Mouse (Mus musculus): ENCODE measurements at regions not wholly inside any gene's neighbourhood (a gene's known extent, or its start where the extent isn't known, plus 50 kb on each side); places are given as distances from the start of the nearest gene placed in this dataset.

GRCm38 (mm10) chr12:26589091-26589490 is 120.1 kb downstream of the Cmpk2 start:
- H3K36me3 ChIP-seq (ENCODE audit: control insufficient read depth, insufficient read depth, low read length): no peaks in the 10 kb centered on the region

GRCm38 (mm10) chr12:26577438-26577837 is 108.4 kb downstream of the Cmpk2 start:
- no peak overlapping the region for H3K9ac ChIP-seq (ENCODE audit: low read length)
- no peaks in the 10 kb centered on the region for H3K4me1 ChIP-seq (replicated peaks; ENCODE audit: control insufficient read depth, insufficient read depth)
- no peaks in the 10 kb centered on the region for H3K9me3 ChIP-seq (ENCODE audit: control insufficient read depth, low read length)
- ATAC-seq (ENCODE audit: low FRiP score, low TSS enrichment): no peak
- no peak overlapping the region for H3K27ac ChIP-seq (replicated peaks)
- H3K36me3 ChIP-seq (ENCODE audit: control insufficient read depth, insufficient read depth, low read length): no peaks in the 10 kb centered on the region
- DNase-seq (ENCODE audit: low spot score): no peak
- no peak overlapping the region for H3K4me2 ChIP-seq (replicated peaks; ENCODE audit: low read depth)
- H3K27me3 ChIP-seq (ENCODE audit: control insufficient read depth, insufficient read depth, low read length): no peaks in the 10 kb centered on the region
- WGBS: 87% methylated on average over 6 of the region's 6 CpGs
- H3K4me3 ChIP-seq (ENCODE audit: low read depth, low read length): no peak overlapping the region
- TF ChIP-seq EP300 (optimal IDR thresholded peaks at IDR 0.05) (no peak), CTCF (IDR thresholded peaks at IDR 0.05; ENCODE audit: low read depth) (no peak)

More at GRCm38 (mm10) chr12:26589091-26589490, 120.1 kb downstream of the Cmpk2 start:
- H3K9ac ChIP-seq (ENCODE audit: low read length): no peak overlapping the region
- H3K4me2 ChIP-seq (replicated peaks; ENCODE audit: low read depth): no peak overlapping the region
- ATAC-seq (ENCODE audit: low FRiP score, low TSS enrichment): no peak
- DNase-seq (ENCODE audit: low spot score): no peak
- H3K4me1 ChIP-seq (replicated peaks; ENCODE audit: control insufficient read depth, insufficient read depth): no peaks in the 10 kb centered on the region
- H3K9me3 ChIP-seq (ENCODE audit: control insufficient read depth, low read length): no peaks in the 10 kb centered on the region
- no peaks in the 10 kb centered on the region for H3K27me3 ChIP-seq (ENCODE audit: control insufficient read depth, insufficient read depth, low read length)
- H3K4me3 ChIP-seq (ENCODE audit: low read depth, low read length): no peak overlapping the region
- TF ChIP-seq CTCF (IDR thresholded peaks at IDR 0.05; ENCODE audit: low read depth): no peak
- TF ChIP-seq EP300 (optimal IDR thresholded peaks at IDR 0.05): no peak
- no peak overlapping the region for H3K27ac ChIP-seq (replicated peaks)

GRCm38 (mm10) chr12:26571602-26572001 is 102.6 kb downstream of the Cmpk2 start:
- H3K9me3 ChIP-seq (ENCODE audit: control insufficient read depth, low read length): no peaks in the 10 kb centered on the region
- DNase-seq (ENCODE audit: low spot score) (no peak), ATAC-seq (ENCODE audit: low FRiP score, low TSS enrichment) (no peak)
- TF ChIP-seq EP300 (optimal IDR thresholded peaks at IDR 0.05) (no peak), CTCF (IDR thresholded peaks at IDR 0.05; ENCODE audit: low read depth) (no peak)
- no peaks in the 10 kb centered on the region for H3K27me3 ChIP-seq (ENCODE audit: control insufficient read depth, insufficient read depth, low read length)
- H3K27ac ChIP-seq (replicated peaks): no peak overlapping the region
- H3K4me3 ChIP-seq (ENCODE audit: low read depth, low read length): no peak overlapping the region
- 76% methylated on average over 7 of the region's 7 CpGs for WGBS
- H3K4me2 ChIP-seq (replicated peaks; ENCODE audit: low read depth): no peak overlapping the region
- H3K36me3 ChIP-seq (ENCODE audit: control insufficient read depth, insufficient read depth, low read length): no peaks in the 10 kb centered on the region
- no peak overlapping the region for H3K9ac ChIP-seq (ENCODE audit: low read length)
- no peaks in the 10 kb centered on the region for H3K4me1 ChIP-seq (replicated peaks; ENCODE audit: control insufficient read depth, insufficient read depth)

GRCm38 (mm10) chr12:26567435-26567834 is 98.4 kb downstream of the Cmpk2 start:
- no peak for DNase-seq (ENCODE audit: low spot score)
- no peak for ATAC-seq (ENCODE audit: low FRiP score, low TSS enrichment)
- TF ChIP-seq CTCF (IDR thresholded peaks at IDR 0.05; ENCODE audit: low read depth) (no peak), EP300 (optimal IDR thresholded peaks at IDR 0.05) (no peak)

GRCm38 (mm10) chr12:26562858-26563257 is 93.9 kb downstream of the Cmpk2 start:
- Histone ChIP-seq H3K9ac (ENCODE audit: low read length) (no peak overlapping the region), H3K36me3 (ENCODE audit: control insufficient read depth, insufficient read depth, low read length) (no peaks in the 10 kb centered on the region), H3K4me3 (ENCODE audit: low read depth, low read length) (no peak overlapping the region), H3K27me3 (ENCODE audit: control insufficient read depth, insufficient read depth, low read length) (no peaks in the 10 kb centered on the region), H3K9me3 (ENCODE audit: control insufficient read depth, low read length) (no peaks in the 10 kb centered on the region), H3K4me2 (replicated peaks; ENCODE audit: low read depth) (no peak overlapping the region), H3K27ac (replicated peaks) (no peak overlapping the region), H3K4me1 (replicated peaks; ENCODE audit: control insufficient read depth, insufficient read depth) (no peaks in the 10 kb centered on the region)
- WGBS: 77% methylated on average over 6 of the region's 6 CpGs
- DNase-seq (ENCODE audit: low spot score) (no peak), ATAC-seq (ENCODE audit: low FRiP score, low TSS enrichment) (no peak)
- TF ChIP-seq EP300 (optimal IDR thresholded peaks at IDR 0.05) (no peak), CTCF (IDR thresholded peaks at IDR 0.05; ENCODE audit: low read depth) (no peak)

More at GRCm38 (mm10) chr12:26567435-26567834, 98.4 kb downstream of the Cmpk2 start:
- WGBS: 86% methylated on average over 4 of the region's 4 CpGs
- Histone ChIP-seq H3K4me2 (replicated peaks; ENCODE audit: low read depth) (no peak overlapping the region), H3K9me3 (ENCODE audit: control insufficient read depth, low read length) (no peaks in the 10 kb centered on the region), H3K4me3 (ENCODE audit: low read depth, low read length) (no peak overlapping the region), H3K36me3 (ENCODE audit: control insufficient read depth, insufficient read depth, low read length) (no peaks in the 10 kb centered on the region), H3K9ac (ENCODE audit: low read length) (no peak overlapping the region), H3K4me1 (replicated peaks; ENCODE audit: control insufficient read depth, insufficient read depth) (no peaks in the 10 kb centered on the region), H3K27me3 (ENCODE audit: control insufficient read depth, insufficient read depth, low read length) (no peaks in the 10 kb centered on the region), H3K27ac (replicated peaks) (no peak overlapping the region)

- Histone ChIP-seq H3K36me3 (ENCODE audit: control insufficient read depth, insufficient read depth, low read length) (no peaks in the 10 kb centered on the region), H3K27me3 (ENCODE audit: control insufficient read depth, insufficient read depth, low read length) (no peaks in the 10 kb centered on the region), H3K27ac (replicated peaks) (no peak overlapping the region), H3K9me3 (ENCODE audit: control insufficient read depth, low read length) (no peaks in the 10 kb centered on the region), H3K4me1 (replicated peaks; ENCODE audit: control insufficient read depth, insufficient read depth) (no peaks in the 10 kb centered on the region), H3K4me3 (ENCODE audit: low read depth, low read length) (no peak overlapping the region), H3K9ac (ENCODE audit: low read length) (no peak overlapping the region), H3K4me2 (replicated peaks; ENCODE audit: low read depth) (no peak overlapping the region)
- DNase-seq (ENCODE audit: low spot score) (no peak), ATAC-seq (ENCODE audit: low FRiP score, low TSS enrichment) (no peak)
- WGBS: 77% methylated on average over 3 of the region's 3 CpGs
- TF ChIP-seq EP300 (optimal IDR thresholded peaks at IDR 0.05): no peak
- no peak for TF ChIP-seq CTCF (IDR thresholded peaks at IDR 0.05; ENCODE audit: low read depth)
Observed at GRCm38 (mm10) chr12:26559560-26559959, 90.6 kb downstream of the Cmpk2 start.
